Mouse (Mus musculus): Measurements from ENCODE around the gene Lpo.
"Not testable (repeated sequence)": the region's sequence is repeated elsewhere in the genome, so short reads cannot be mapped to it uniquely, and the experiment has no call there.

Lpo gene

GRCm38 (mm10) chr11:87828239-87828900 is at the start of gene Lpo:
TSS of gene Lpo (minus strand) at chr11:87828289.
- no peak for DNase-seq

- no peak for DNase-seq
Observed at GRCm38 (mm10) chr11:87875436-87875835, 47.3 kb upstream of the Lpo start, which contains the start of gene Epx. TSS of gene Epx (minus strand) at chr11:87875536.

- no peak for DNase-seq
Observed at GRCm38 (mm10) chr11:87871766-87872165, 43.7 kb upstream of the Lpo start.

- DNase-seq: no peak
Observed at GRCm38 (mm10) chr11:87870096-87870495, 42.0 kb upstream of the Lpo start.

- not testable (repeated sequence) for DNase-seq
Observed at GRCm38 (mm10) chr11:87866891-87867290, 38.8 kb upstream of the Lpo start.

- no peak for DNase-seq
Observed at GRCm38 (mm10) chr11:87862805-87863204, 34.7 kb upstream of the Lpo start.

GRCm38 (mm10) chr11:87860426-87860825 is 32.3 kb upstream of the Lpo start:
- DNase-seq: no peak

- DNase-seq: no peak
Observed at GRCm38 (mm10) chr11:87859273-87859672, 31.2 kb upstream of the Lpo start.

- DNase-seq: no peak
Observed at GRCm38 (mm10) chr11:87854550-87854949, 26.5 kb upstream of the Lpo start.

- no peak for DNase-seq
Observed at GRCm38 (mm10) chr11:87853597-87853954, 25.5 kb upstream of the Lpo start.

GRCm38 (mm10) chr11:87852690-87853596 is 24.9 kb upstream of the Lpo start, which contains the start of gene Mks1:
TSS of gene Mks1 (plus strand) at chr11:87853215.
- peak; percentile 95 for DNase-seq

GRCm38 (mm10) chr11:87847884-87848283 is 19.8 kb upstream of the Lpo start:
- DNase-seq: no peak

GRCm38 (mm10) chr11:87846968-87847600 is 19.0 kb upstream of the Lpo start:
- DNase-seq: no peak

- no peak for DNase-seq
Observed at GRCm38 (mm10) chr11:87841436-87841835, 13.3 kb upstream of the Lpo start.

- no peak for DNase-seq
Observed at GRCm38 (mm10) chr11:87840676-87841075, 12.6 kb upstream of the Lpo start.

- no peak for DNase-seq
Observed at GRCm38 (mm10) chr11:87821502-87821901, 6.6 kb downstream of the Lpo start.

- no peak for DNase-seq
Observed at GRCm38 (mm10) chr11:87817443-87817773, 10.7 kb downstream of the Lpo start.

- peak; percentile 19 for DNase-seq
Observed at GRCm38 (mm10) chr11:87816707-87817442, 11.2 kb downstream of the Lpo start.

- no peak for DNase-seq
Observed at GRCm38 (mm10) chr11:87814831-87815230, 13.3 kb downstream of the Lpo start.

GRCm38 (mm10) chr11:87811396-87811795 is 16.7 kb downstream of the Lpo start:
- DNase-seq: no peak

- no peak for DNase-seq
Observed at GRCm38 (mm10) chr11:87808236-87808635, 19.9 kb downstream of the Lpo start.

GRCm38 (mm10) chr11:87807433-87807832 is 20.7 kb downstream of the Lpo start:
- DNase-seq: no peak

- DNase-seq: peak; percentile 19
Observed at GRCm38 (mm10) chr11:87805448-87805847, 22.6 kb downstream of the Lpo start.
